18 mouse cellular contexts compared by ENCODE assay signal in genomic region chr10:26639118-26639517, GRCm38 (mm10).
"Had no signal": no experiment of that assay in that cellular context is flagged by ENCODE, and none has a peak within 500 bp of the region (broad histone marks: within the 10 kb centered on the region; RNA-seq: fewer than 3 reads in every experiment).

No protein-coding gene starts in this region.

- H3K27ac ChIP-seq: limb, embryonic 12.5 days; liver, embryonic 13.5 days; lung, embryonic 15.5 days; macrophage; neural tube, embryonic 15.5 days; stomach, embryonic 15.5 days had no signal

- H3K4me1 ChIP-seq: limb, embryonic 12.5 days; liver, embryonic 13.5 days; lung, embryonic 15.5 days; megakaryocyte, embryonic 14.5 days; neural tube, embryonic 15.5 days; stomach, embryonic 15.5 days had no signal

- H3K27me3 ChIP-seq: limb, embryonic 12.5 days; liver, embryonic 13.5 days; lung, embryonic 15.5 days; megakaryocyte, embryonic 14.5 days; neural tube, embryonic 15.5 days; stomach, embryonic 15.5 days had no signal

- H3K36me3 ChIP-seq: limb, embryonic 12.5 days; liver, embryonic 13.5 days; lung, embryonic 15.5 days; neural tube, embryonic 15.5 days; stomach, embryonic 15.5 days had no signal

- H3K9me3 ChIP-seq: limb, embryonic 12.5 days; liver, embryonic 13.5 days; lung, embryonic 15.5 days; megakaryocyte, embryonic 14.5 days; neural tube, embryonic 15.5 days; stomach, embryonic 15.5 days had no signal

- DNase-seq: kidney, adult 8-10 months; kidney, postnatal 25 days; layer of hippocampus, adult 9-11 months; layer of hippocampus, postnatal 36 days; liver; liver, embryonic 13.5 days; liver, postnatal 0 days; lung, postnatal 14 days; right cerebral cortex, postnatal 14 days; thymus, adult 2 months; thymus, postnatal 25 days had no signal

- H3K4me3 ChIP-seq: limb, embryonic 12.5 days; liver, embryonic 13.5 days; lung, embryonic 15.5 days; megakaryocyte, embryonic 14.5 days; myocyte; neural tube, embryonic 15.5 days; stomach, embryonic 15.5 days had no signal

- H3K4me2 ChIP-seq: limb, embryonic 12.5 days; liver, embryonic 13.5 days; lung, embryonic 15.5 days; neural tube, embryonic 15.5 days; stomach, embryonic 15.5 days had no signal

- ATAC-seq: liver, postnatal 0 days had no signal

- H3K9ac ChIP-seq: limb, embryonic 12.5 days; liver, embryonic 13.5 days; liver, postnatal 0 days; lung, embryonic 15.5 days; neural tube, embryonic 15.5 days; stomach, embryonic 15.5 days had no signal
